Mouse (Mus musculus) heart, embryonic 11.5 days (tissue): ENCODE data around the gene Fat1. TPM values are rescaled to one million over a fixed set of nuclear protein-coding genes. Genes with fewer than 3 reads are reported as not detected.

Source experiments
- ATAC-seq: fragments of 200-750 bp; cut with Nextera tagmentation; replicated peaks from 2 replicates; pipeline ENCODE4 v1.8.0; 2017; ENCODE audit warnings: moderate library complexity; ENCODE audit not compliant: insufficient number of reproducible peaks, low FRiP score, low TSS enrichment
- H3K27ac ChIP-seq: fragments of 300-500 bp; sonication (generic); 2 replicates; pipeline ENCODE4 v1.5.1; 2014; ENCODE audit warnings: mild to moderate bottlenecking, low read depth, low read length
- H3K27me3 ChIP-seq: fragments of 300-500 bp; sonication (generic); 2 replicates; pipeline ENCODE4 v1.6.1; 2014; ENCODE audit warnings: mild to moderate bottlenecking, low read length, mixed read lengths; ENCODE audit not compliant: control insufficient read depth, insufficient read depth
- H3K36me3 ChIP-seq: fragments of 300-500 bp; sonication (generic); 2 replicates; pipeline ENCODE4 v1.6.1; 2014; ENCODE audit warnings: mild to moderate bottlenecking, low read length, moderate library complexity, mixed read lengths; ENCODE audit not compliant: control insufficient read depth, insufficient read depth
- H3K4me1 ChIP-seq: fragments of 300-500 bp; sonication (generic); 2 replicates; pipeline ENCODE4 v1.6.1; 2014; ENCODE audit warnings: low read length; ENCODE audit not compliant: control insufficient read depth, insufficient read depth
- H3K4me2 ChIP-seq: fragments of 300-500 bp; sonication (generic); 2 replicates; pipeline ENCODE4 v1.6.1; 2014; ENCODE audit warnings: mild to moderate bottlenecking, moderate library complexity
- H3K4me3 ChIP-seq: fragments of 300-500 bp; sonication (generic); 2 replicates; pipeline ENCODE4 v1.5.1; 2014; ENCODE audit warnings: low read depth, low read length
- H3K9ac ChIP-seq: fragments of 300-500 bp; sonication (generic); 2 replicates; pipeline ENCODE4 v1.6.1; 2014; ENCODE audit warnings: mild to moderate bottlenecking, low read depth, low read length, moderate library complexity
- H3K9me3 ChIP-seq: fragments of 300-500 bp; sonication (generic); replicated peaks from 2 replicates; pipeline ENCODE4 v1.6.1; 2016; ENCODE audit warnings: low read length; ENCODE audit not compliant: control insufficient read depth
- WGBS: fragments of 180-500 bp; shearing (Covaris S2); extraction: QIAGEN DNeasy Blood & Tissue Kit; methylation state at CpG from one replicate; pipeline ENCODE4 v1.1.7; 2014; ENCODE audit not compliant: insufficient replicate concordance; 5-methylcytosine and 5-hydroxymethylcytosine counted together
- polyA plus RNA-seq: library from polyadenylated mRNA; unstranded; fragments of >200 nt; fragmentation: Nextera tagmentation; extraction: Ambion mirVana; gene quantifications from 2 replicates; pipeline ENCODE4 v1.2.1, GENCODE M21; 2014

Fat1 gene
- polyA plus RNA-seq, 1 experiment from 2014 or later, result 20.2 TPM

DNA sequence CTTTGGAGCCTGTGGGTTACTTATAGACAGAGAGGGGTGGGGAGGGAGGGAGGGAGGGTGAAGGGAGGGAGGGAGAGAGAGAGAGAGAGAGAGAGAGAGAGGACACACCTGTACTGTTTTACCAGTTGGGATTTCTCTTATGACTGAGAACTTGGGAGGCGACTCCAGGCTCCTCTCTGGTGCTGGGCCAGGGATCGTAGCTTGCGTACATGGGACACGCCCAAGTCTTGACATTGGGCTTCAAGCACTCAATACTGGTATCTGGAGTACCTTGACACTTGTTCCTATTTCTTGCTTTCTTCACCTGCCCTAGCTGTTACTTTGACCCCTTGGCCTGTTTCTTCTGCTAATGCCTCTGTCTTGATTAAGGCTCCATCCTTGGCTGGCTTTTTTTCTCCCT lies 10.3 kb downstream of the Fat1 start:
- Histone ChIP-seq H3K4me2 (no peak overlapping the region), H3K4me1 (peaks cover 5% of the 10 kb centered on the region), H3K4me3 (no peak overlapping the region), H3K36me3 (peaks cover 7% of the 10 kb centered on the region), H3K27ac (no peak overlapping the region), H3K9ac (no peak overlapping the region), H3K27me3 (no peaks in the 10 kb centered on the region), H3K9me3 (no peaks in the 10 kb centered on the region)
- 92% methylated on average over 4 of the region's 4 CpGs for WGBS
- no peak for ATAC-seq

- H3K9ac ChIP-seq, result no peak overlapping the region
- H3K4me2 ChIP-seq, result no peak overlapping the region
- WGBS, result 68% methylated on average over 9 of the region's 9 CpGs
- peaks cover 5% of the 10 kb centered on the region for H3K4me1 ChIP-seq
- H3K9me3 ChIP-seq, result no peaks in the 10 kb centered on the region
- no peaks in the 10 kb centered on the region for H3K27me3 ChIP-seq
- H3K4me3 ChIP-seq, result no peak overlapping the region
- H3K36me3 ChIP-seq, result peaks cover 33% of the 10 kb centered on the region
- ATAC-seq, result no peak
- H3K27ac ChIP-seq, result no peak overlapping the region
Observed at GRCm38 (mm10) chr8:44948597-44948996, 13.3 kb downstream of the Fat1 start.

DNA sequence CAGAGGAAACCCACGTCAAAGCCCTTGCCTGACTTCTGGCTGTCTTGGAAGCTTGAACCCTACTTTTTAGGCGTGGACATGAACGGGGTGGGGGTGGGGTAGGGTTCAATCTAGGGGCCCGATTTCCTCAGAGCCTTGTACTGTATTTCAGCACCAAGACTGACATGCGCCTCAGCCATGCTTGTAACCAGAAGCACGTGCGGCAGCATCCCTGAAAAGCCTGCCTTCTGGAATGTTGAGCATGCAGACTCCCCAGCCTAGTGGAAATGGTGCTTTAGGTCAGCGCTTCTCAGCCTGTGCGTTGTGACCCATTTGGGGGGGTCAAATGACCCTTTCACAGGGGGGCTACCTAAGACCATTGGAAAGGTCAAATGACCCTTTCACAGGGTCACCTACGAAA lies 25.2 kb downstream of the Fat1 start:
- WGBS, result 30% methylated on average over 10 of the region's 10 CpGs
- no peaks in the 10 kb centered on the region for H3K27me3 ChIP-seq
- peak; percentile 67 for ATAC-seq
- no peak overlapping the region for H3K9ac ChIP-seq
- H3K27ac ChIP-seq, result peak overlapping the region; percentile 59
- H3K4me1 ChIP-seq, result peaks cover 31% of the 10 kb centered on the region
- no peak overlapping the region for H3K4me3 ChIP-seq
- no peaks in the 10 kb centered on the region for H3K9me3 ChIP-seq
- 0 out of 2 replicates have a peak, but pooled peaks cover 4% of the 10 kb centered on the region for H3K36me3 ChIP-seq
- no peak overlapping the region for H3K4me2 ChIP-seq

- WGBS, result 54% methylated on average over 5 of the region's 5 CpGs
- no peaks in the 10 kb centered on the region for H3K27me3 ChIP-seq
- H3K9me3 ChIP-seq, result no peaks in the 10 kb centered on the region
- H3K4me3 ChIP-seq, result no peak overlapping the region
- no peak overlapping the region for H3K4me2 ChIP-seq
- peak overlapping the region; percentile 59 for H3K27ac ChIP-seq
- H3K9ac ChIP-seq, result no peak overlapping the region
- 0 out of 2 replicates have a peak, but pooled peaks cover 4% of the 10 kb centered on the region for H3K36me3 ChIP-seq
- H3K4me1 ChIP-seq, result peaks cover 31% of the 10 kb centered on the region
- no peak for ATAC-seq
Observed at GRCm38 (mm10) chr8:44960906-44961305, 25.7 kb downstream of the Fat1 start.

GRCm38 (mm10) chr8:44961492-44961891 lies 26.2 kb downstream of the Fat1 start:
- no peak for ATAC-seq
- H3K4me1 ChIP-seq, result peaks cover 31% of the 10 kb centered on the region
- WGBS, result 65% methylated on average over 6 of the region's 6 CpGs
- no peaks in the 10 kb centered on the region for H3K27me3 ChIP-seq
- H3K36me3 ChIP-seq, result 0 out of 2 replicates have a peak, but pooled peaks cover 4% of the 10 kb centered on the region
- H3K27ac ChIP-seq, result no peak overlapping the region
- no peak overlapping the region for H3K9ac ChIP-seq
- H3K4me3 ChIP-seq, result no peak overlapping the region
- no peaks in the 10 kb centered on the region for H3K9me3 ChIP-seq
- H3K4me2 ChIP-seq, result no peak overlapping the region

- Histone ChIP-seq H3K9me3 (no peaks in the 10 kb centered on the region), H3K4me2 (no peak overlapping the region)
Observed at GRCm38 (mm10) chr8:44962572-44963231, 27.5 kb downstream of the Fat1 start.

GRCm38 (mm10) chr8:44967521-44968039 lies 32.3 kb downstream of the Fat1 start:
- Histone ChIP-seq H3K27me3 (no peaks in the 10 kb centered on the region), H3K9me3 (no peaks in the 10 kb centered on the region), H3K9ac (no peak overlapping the region), H3K27ac (no peak overlapping the region), H3K36me3 (no peaks in the 10 kb centered on the region), H3K4me3 (no peak overlapping the region), H3K4me1 (peaks cover 16% of the 10 kb centered on the region), H3K4me2 (no peak overlapping the region)
- ATAC-seq, result no peak
- 88% methylated on average over 8 of the region's 8 CpGs for WGBS

More at GRCm38 (mm10) chr8:44962572-44963231, 27.5 kb downstream of the Fat1 start:
- H3K27me3 ChIP-seq, result no peaks in the 10 kb centered on the region
- no peak overlapping the region for H3K9ac ChIP-seq
- no peak overlapping the region for H3K4me3 ChIP-seq
- H3K27ac ChIP-seq, result 0 out of 2 replicates have a peak overlapping the region, but pooled peaks have one; percentile 22
- 79% methylated on average over 12 of the region's 12 CpGs for WGBS
- H3K36me3 ChIP-seq, result no peaks in the 10 kb centered on the region
- ATAC-seq, result no peak
- H3K4me1 ChIP-seq, result peaks cover 31% of the 10 kb centered on the region

GRCm38 (mm10) chr8:44970093-44970492 lies 34.8 kb downstream of the Fat1 start:
- no peaks in the 10 kb centered on the region for H3K27me3 ChIP-seq
- no peak; the same call in 1 of the 2 replicates for ATAC-seq
- WGBS, result 32% methylated on average over 12 of the region's 12 CpGs
- H3K27ac ChIP-seq, result peak overlapping the region; percentile 57; the same call in 1 of the 2 replicates
- H3K9ac ChIP-seq, result no peak overlapping the region
- peak overlapping the region; percentile 2 for H3K4me2 ChIP-seq
- no peaks in the 10 kb centered on the region for H3K9me3 ChIP-seq
- no peak overlapping the region for H3K4me3 ChIP-seq
- peaks cover 24% of the 10 kb centered on the region for H3K4me1 ChIP-seq
- no peaks in the 10 kb centered on the region for H3K36me3 ChIP-seq

DNA sequence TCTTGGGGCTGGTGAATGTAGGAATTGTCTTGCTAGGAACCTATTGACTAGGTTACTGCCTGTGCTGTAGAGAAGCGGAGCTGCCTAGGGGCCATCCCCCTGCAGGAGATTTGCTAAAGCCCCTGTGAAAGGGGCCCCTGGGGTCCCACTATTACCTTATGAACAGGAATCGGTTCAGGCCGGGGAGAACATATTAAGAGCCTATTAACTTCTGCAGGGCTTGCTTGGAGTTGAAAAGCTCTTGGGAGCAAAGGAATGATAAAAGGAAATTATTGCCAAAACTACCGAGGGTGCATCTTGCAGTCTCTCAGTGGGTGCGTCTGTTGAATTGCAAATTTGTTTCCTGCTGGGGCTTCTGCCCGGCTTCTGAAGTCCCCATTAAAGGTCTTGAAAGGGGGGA lies 36.1 kb downstream of the Fat1 start:
- Histone ChIP-seq H3K4me3 (no peak overlapping the region), H3K4me2 (no peak overlapping the region), H3K27me3 (no peaks in the 10 kb centered on the region), H3K9me3 (no peaks in the 10 kb centered on the region), H3K36me3 (no peaks in the 10 kb centered on the region), H3K27ac (no peak overlapping the region; the same call in 1 of the 2 replicates), H3K4me1 (peaks cover 28% of the 10 kb centered on the region), H3K9ac (no peak overlapping the region)
- WGBS, result 42% methylated on average over 6 of the region's 6 CpGs
- ATAC-seq, result no peak
